Mouse (Mus musculus) embryonic facial prominence, embryonic 14.5 days (tissue): ENCODE data around the gene Mgst3. TPM values are rescaled to one million over a fixed set of nuclear protein-coding genes. Genes with fewer than 3 reads are reported as not detected.
A peak's percentile ranks its signal among the peaks of the same experiment; 100 is the strongest.

Source experiments
- ATAC-seq: fragments of 200-750 bp; cut with Nextera tagmentation; 2 replicates; pipeline ENCODE4 v1.8.0; 2017; ENCODE audit warnings: low read depth, moderate number of reproducible peaks, moderate TSS enrichment
- DNase-seq: peaks from one replicate; pipeline ENCODE4 v3.0.0-alpha.2; 2015; ENCODE audit warnings: low spot score
- H3K27ac ChIP-seq: fragments of 300-500 bp; sonication (generic); replicated peaks from 2 replicates; pipeline ENCODE4 v1.5.1; 2014; ENCODE audit warnings: low read depth, mild to moderate bottlenecking, low read length, moderate library complexity
- H3K27me3 ChIP-seq: fragments of 300-500 bp; sonication (generic); replicated peaks from 2 replicates; pipeline ENCODE4 v1.6.1; 2014; ENCODE audit warnings: low read length; ENCODE audit not compliant: control insufficient read depth, insufficient read depth
- H3K36me3 ChIP-seq: fragments of 300-500 bp; sonication (generic); 2 replicates; pipeline ENCODE4 v1.6.1; 2014; ENCODE audit warnings: low read length, mixed read lengths; ENCODE audit not compliant: control insufficient read depth, insufficient read depth
- H3K4me1 ChIP-seq: fragments of 300-500 bp; sonication (generic); 2 replicates; pipeline ENCODE4 v1.6.1; 2014; ENCODE audit warnings: antibody characterized with exemption, low read length; ENCODE audit not compliant: control insufficient read depth, insufficient read depth
- H3K4me2 ChIP-seq: fragments of 300-500 bp; sonication (generic); 2 replicates; pipeline ENCODE4 v1.6.1; 2014; ENCODE audit warnings: low read depth, mild to moderate bottlenecking, low read length, moderate library complexity, mixed read lengths
- H3K4me3 ChIP-seq: fragments of 300-500 bp; sonication (generic); 2 replicates; pipeline ENCODE4 v1.5.1; 2014; ENCODE audit warnings: low read depth, mild to moderate bottlenecking, low read length
- H3K9ac ChIP-seq: fragments of 300-500 bp; sonication (generic); 2 replicates; pipeline ENCODE4 v1.6.1; 2014; ENCODE audit warnings: low read depth, mild to moderate bottlenecking, low read length, moderate library complexity, mixed read lengths
- H3K9me3 ChIP-seq: fragments of 300-500 bp; sonication (generic); 2 replicates; pipeline ENCODE4 v1.6.1; 2016; ENCODE audit warnings: low read length; ENCODE audit not compliant: control insufficient read depth
- WGBS: fragments of 180-500 bp; shearing (Covaris S2); extraction: QIAGEN DNeasy Blood & Tissue Kit; methylation state at CpG from one replicate; pipeline ENCODE4 v1.1.7; 2014; 5-methylcytosine and 5-hydroxymethylcytosine counted together
- polyA plus RNA-seq: library from polyadenylated mRNA; unstranded; fragments of >200 nt; fragmentation: Nextera tagmentation; extraction: Ambion mirVana; gene quantifications from 2 replicates; pipeline ENCODE4 v1.2.1, GENCODE M21; 2014

The Mgst3 gene
- polyA plus RNA-seq, 1 experiment from 2014 or later, result 86.9 TPM

DNA sequence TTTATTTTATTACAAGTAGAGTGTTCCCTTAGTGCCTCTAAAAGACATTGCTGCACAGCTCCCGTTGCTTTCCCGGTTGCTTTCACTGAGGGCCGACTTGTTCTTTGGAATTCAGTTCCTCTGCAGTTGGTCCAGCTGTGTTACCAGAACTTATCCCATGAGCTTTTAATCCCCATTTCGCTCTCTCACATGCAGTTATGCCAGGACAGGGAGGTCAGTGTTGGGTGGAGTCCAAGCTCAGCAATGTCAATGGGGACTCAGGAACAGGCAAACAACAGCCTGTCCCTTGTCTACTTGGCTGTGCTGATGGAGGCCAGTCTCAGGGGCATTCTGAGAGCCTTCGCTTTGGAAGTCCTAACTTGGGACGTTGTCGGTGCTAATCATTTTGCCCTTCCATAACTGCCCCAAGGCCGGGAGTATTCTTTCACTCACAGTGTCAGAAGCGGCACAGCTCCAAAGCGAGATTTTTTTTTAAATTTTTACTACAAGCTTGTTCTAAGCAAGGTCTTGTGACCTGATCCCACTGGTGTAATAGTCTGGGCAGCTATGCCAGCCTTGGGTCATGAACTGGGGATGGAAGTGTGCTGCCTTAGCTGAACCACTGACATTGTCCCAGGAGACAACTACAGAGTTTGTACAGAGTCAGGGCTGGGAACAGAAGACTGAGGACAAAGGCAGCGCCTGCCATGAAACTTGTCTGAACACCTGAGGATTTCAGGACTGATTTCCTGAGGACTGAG, 29.0 kb upstream of the Mgst3 start:
- Histone ChIP-seq H3K36me3 (no peaks in the 10 kb centered on the region), H3K4me2 (no peak overlapping the region), H3K4me3 (no peak overlapping the region), H3K4me1 (no peaks in the 10 kb centered on the region; the same call in 1 of the 2 replicates), H3K27ac (no peak overlapping the region), H3K27me3 (no peaks in the 10 kb centered on the region), H3K9me3 (no peaks in the 10 kb centered on the region), H3K9ac (no peak overlapping the region)
- peak; percentile 65 for DNase-seq
- WGBS, result 63% methylated on average over 11 of the region's 11 CpGs
- peak; percentile 71; the same call in 1 of the 2 replicates for ATAC-seq

DNA sequence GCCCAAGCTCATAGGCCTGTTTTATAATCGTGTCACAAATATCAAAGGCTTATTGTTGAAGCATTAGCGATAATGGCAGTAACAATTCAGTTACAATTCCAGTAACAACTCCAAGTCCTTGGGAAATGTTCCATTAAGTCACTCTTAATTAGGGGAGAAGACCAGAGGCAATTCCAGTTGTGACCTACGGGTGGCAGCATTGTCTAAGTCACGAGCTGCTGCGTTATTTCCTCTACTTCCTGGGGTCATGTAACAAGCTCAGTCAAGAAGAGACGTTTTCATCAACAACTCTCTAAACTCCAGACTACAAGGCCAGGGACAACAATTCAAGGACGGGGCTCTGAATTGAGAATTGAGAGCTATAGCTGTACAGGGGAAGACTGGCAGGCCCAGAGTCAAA, 21.2 kb upstream of the Mgst3 start:
- H3K9me3 ChIP-seq, result no peaks in the 10 kb centered on the region
- peak; percentile 78 for DNase-seq
- H3K4me2 ChIP-seq, result no peak overlapping the region
- no peaks in the 10 kb centered on the region for H3K36me3 ChIP-seq
- H3K27ac ChIP-seq, result no peak overlapping the region
- peaks cover 8% of the 10 kb centered on the region for H3K27me3 ChIP-seq
- peaks cover 6% of the 10 kb centered on the region; the same call in 1 of the 2 replicates for H3K4me1 ChIP-seq
- 4% methylated on average over 7 of the region's 7 CpGs for WGBS
- no peak overlapping the region for H3K9ac ChIP-seq
- H3K4me3 ChIP-seq, result no peak overlapping the region
- ATAC-seq, result 0 out of 2 replicates have a peak, but pooled peaks have one; percentile 12

DNA sequence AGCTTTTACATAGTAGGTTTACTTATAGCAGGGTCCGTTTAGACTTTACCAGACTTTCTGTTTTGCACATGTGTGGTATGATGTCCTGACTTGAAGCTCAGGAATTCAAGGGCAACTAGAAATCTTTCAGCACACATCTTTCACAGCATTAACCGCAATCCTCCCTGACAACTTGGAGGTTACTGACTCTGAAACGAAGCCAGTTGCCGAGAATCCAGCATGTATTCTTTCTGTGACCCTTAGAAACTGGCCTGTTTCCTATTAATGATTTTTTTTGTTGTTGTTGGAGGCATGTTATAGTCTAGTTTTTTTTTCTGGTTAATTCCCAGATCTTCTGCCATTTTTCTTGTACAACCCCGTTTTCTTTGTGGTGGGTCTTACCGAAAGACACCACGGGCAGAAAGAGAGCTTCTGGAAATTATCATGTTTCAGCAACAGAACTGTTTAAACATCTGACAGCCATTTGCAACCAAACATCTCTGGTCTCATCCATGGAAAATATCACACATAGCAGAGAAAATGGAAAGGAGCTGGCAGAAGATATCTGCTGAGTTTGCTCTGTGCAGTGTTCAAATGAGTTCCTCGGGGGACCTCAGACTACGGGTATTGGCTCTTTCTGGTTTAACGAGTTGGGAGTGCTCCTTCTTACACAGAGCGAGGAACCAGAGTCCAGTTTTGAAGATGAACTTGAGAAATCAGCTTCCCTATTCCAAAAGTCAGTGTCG, 18.5 kb upstream of the Mgst3 start:
- ATAC-seq (peak; percentile 33; the same call in 1 of the 2 replicates), DNase-seq (peak; percentile 79)
- H3K4me3 ChIP-seq, result no peak overlapping the region
- 0 out of 2 replicates have a peak, but pooled peaks cover 3% of the 10 kb centered on the region for H3K9me3 ChIP-seq
- peak overlapping the region; percentile 16; the same call in 1 of the 2 replicates for H3K27ac ChIP-seq
- peaks cover 6% of the 10 kb centered on the region; the same call in 1 of the 2 replicates for H3K4me1 ChIP-seq
- H3K9ac ChIP-seq, result no peak overlapping the region
- H3K4me2 ChIP-seq, result no peak overlapping the region
- WGBS, result 39% methylated on average over 12 of the region's 12 CpGs
- H3K36me3 ChIP-seq, result no peaks in the 10 kb centered on the region
- peaks cover 8% of the 10 kb centered on the region for H3K27me3 ChIP-seq

DNA sequence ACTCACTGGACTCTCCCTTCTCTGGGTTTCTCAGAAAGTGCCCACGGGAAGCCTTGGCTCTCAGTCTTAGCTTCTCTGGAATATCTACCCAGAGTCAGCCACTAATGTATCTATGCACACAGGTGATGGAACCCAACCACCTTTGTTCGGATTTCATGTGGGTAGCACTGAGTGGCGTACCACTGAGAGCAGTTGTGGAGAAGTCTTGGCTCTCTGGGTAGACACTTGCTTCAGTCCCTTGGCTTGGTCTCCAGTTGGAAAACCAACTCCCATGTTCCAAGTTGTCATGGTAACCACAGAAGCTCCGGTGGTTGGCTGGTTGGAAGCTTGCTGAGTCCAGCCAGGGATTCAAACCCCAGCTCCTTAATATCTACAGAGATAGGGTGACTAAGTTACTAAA, 16.0 kb upstream of the Mgst3 start:
- 82% methylated on average over 4 of the region's 4 CpGs for WGBS
- ATAC-seq (no peak), DNase-seq (no peak)
- H3K4me3 ChIP-seq, result no peak overlapping the region
- H3K36me3 ChIP-seq, result no peaks in the 10 kb centered on the region
- H3K9ac ChIP-seq, result no peak overlapping the region
- H3K9me3 ChIP-seq, result 0 out of 2 replicates have a peak, but pooled peaks cover 3% of the 10 kb centered on the region
- H3K27me3 ChIP-seq, result peaks cover 11% of the 10 kb centered on the region
- H3K4me2 ChIP-seq, result no peak overlapping the region
- no peak overlapping the region for H3K27ac ChIP-seq
- peaks cover 6% of the 10 kb centered on the region; the same call in 1 of the 2 replicates for H3K4me1 ChIP-seq

DNA sequence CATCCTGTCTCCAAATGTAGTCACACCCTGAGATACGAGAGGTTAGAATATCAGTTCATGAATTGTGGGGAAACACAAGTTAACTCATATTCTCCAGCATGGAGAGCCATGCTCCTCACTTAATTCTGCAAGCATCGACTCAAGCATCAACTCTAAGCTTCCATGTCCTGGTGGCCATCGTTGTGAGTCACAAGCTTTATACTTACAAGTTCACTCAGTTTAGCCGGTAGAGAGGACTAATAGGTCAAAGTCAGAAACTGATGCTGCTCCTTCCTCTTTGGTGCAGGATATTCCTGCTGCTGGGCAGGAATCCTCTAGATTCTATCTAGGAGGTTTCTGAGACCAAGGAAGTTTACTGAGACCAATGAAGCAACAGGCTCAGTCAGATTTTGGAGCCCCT, 11.6 kb upstream of the Mgst3 start:
- no peaks in the 10 kb centered on the region for H3K4me1 ChIP-seq
- H3K27me3 ChIP-seq, result peaks cover 11% of the 10 kb centered on the region; the same call in 1 of the 2 replicates
- DNase-seq (no peak), ATAC-seq (no peak)
- no peak overlapping the region for H3K9ac ChIP-seq
- H3K9me3 ChIP-seq, result 0 out of 2 replicates have a peak, but pooled peaks cover 3% of the 10 kb centered on the region
- H3K27ac ChIP-seq, result no peak overlapping the region
- no peak overlapping the region for H3K4me3 ChIP-seq
- WGBS, result 80% methylated on average over 4 of the region's 4 CpGs
- no peaks in the 10 kb centered on the region for H3K36me3 ChIP-seq
- H3K4me2 ChIP-seq, result no peak overlapping the region

DNA sequence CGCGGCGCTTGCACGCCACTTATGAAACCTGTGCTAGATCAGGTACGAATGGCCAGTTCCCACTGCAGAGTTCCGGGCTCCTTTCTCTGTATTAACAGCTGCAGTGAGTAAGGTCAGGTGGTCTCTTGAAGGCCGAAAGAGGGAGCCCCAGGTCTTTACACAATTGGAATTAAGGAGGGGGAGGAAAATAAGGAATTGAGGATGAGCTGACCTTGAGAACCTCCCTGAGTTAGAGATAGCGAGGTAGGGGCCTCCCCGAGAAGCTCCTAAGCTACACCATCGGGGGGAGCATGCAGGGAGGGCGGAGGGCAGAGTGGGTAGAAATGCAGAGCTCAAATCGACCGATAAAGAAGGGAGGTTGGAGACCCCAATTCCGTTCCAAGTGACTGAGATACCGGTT, 360 bp downstream of the Mgst3 start:
- H3K4me2 ChIP-seq, result peak overlapping the region; percentile 79
- H3K4me3 ChIP-seq, result peak overlapping the region; percentile 64
- H3K36me3 ChIP-seq, result no peaks in the 10 kb centered on the region
- peak; percentile 31 for DNase-seq
- H3K9ac ChIP-seq, result peak overlapping the region; percentile 77
- H3K4me1 ChIP-seq, result no peaks in the 10 kb centered on the region
- WGBS, result under 1% methylated on average over 15 of the region's 15 CpGs
- 0 out of 2 replicates have a peak, but pooled peaks have one; percentile 9 for ATAC-seq
- H3K27ac ChIP-seq, result 0 out of 2 replicates have a peak overlapping the region, but pooled peaks have one; percentile 23
- H3K9me3 ChIP-seq, result no peaks in the 10 kb centered on the region
- H3K27me3 ChIP-seq, result peaks cover 11% of the 10 kb centered on the region; the same call in 1 of the 2 replicates

DNA sequence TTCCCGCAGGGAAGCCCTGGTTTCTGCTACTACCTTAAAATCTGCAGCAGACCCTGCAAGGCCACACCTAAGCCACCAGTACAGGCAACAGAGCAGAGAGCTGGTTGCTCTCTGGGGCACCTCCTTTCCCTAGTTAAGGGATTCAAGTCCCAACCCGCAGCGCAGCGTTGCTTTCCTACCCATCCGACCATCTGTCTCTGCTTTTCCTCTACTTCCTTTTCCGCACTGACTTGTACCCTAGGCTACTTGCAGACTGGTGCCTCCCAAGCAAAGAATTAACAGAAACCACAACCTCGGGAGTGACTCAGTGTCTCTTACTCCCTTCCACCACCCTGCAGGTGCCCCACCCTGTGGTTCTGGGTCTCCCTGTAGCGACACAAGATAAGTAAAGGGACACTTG, 954 bp downstream of the Mgst3 start:
- H3K9ac ChIP-seq, result peak overlapping the region; percentile 77
- H3K4me3 ChIP-seq, result peak overlapping the region; percentile 64
- H3K9me3 ChIP-seq, result no peaks in the 10 kb centered on the region
- no peaks in the 10 kb centered on the region for H3K36me3 ChIP-seq
- peak overlapping the region; percentile 79 for H3K4me2 ChIP-seq
- ATAC-seq (no peak), DNase-seq (peak; percentile 43)
- WGBS, result 6% methylated on average over 8 of the region's 8 CpGs
- H3K27me3 ChIP-seq, result peaks cover 11% of the 10 kb centered on the region; the same call in 1 of the 2 replicates
- H3K27ac ChIP-seq, result 0 out of 2 replicates have a peak overlapping the region, but pooled peaks have one; percentile 23
- no peaks in the 10 kb centered on the region for H3K4me1 ChIP-seq

DNA sequence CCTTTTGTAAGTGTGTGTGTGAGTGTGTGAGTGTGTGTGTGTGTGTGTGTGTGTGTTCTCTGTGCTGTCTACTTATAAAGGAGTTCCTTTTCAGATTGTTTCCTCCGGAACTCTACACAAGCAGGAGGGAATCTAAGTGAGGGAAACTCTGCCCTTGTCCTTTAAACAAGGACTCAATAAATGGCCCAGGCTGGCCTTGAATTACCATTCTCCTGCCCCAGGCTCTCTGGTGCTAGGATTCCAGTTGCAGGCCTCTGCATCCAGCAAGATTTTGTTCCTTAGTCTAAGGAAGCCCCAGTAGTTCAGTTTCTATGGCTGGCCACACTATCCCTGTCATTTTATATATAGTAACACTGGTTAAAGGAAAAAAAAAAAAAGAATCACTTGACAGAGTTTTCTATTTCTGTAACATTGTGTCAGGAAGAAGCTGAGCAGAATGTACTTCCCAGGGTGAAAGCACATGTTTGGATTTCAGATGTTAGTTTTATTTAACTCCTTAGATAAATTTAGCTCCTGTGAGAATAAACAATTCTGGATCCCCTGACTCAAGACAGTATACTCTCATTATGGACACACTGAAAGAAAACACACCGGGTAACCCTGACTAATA, 1.5 kb downstream of the Mgst3 start:
- Histone ChIP-seq H3K36me3 (no peaks in the 10 kb centered on the region), H3K4me2 (peak overlapping the region; percentile 79), H3K4me3 (peak overlapping the region; percentile 64; the same call in 1 of the 2 replicates), H3K27ac (0 out of 2 replicates have a peak overlapping the region, but pooled peaks have one; percentile 23), H3K9me3 (no peaks in the 10 kb centered on the region), H3K9ac (peak overlapping the region; percentile 77; the same call in 1 of the 2 replicates), H3K27me3 (peaks cover 11% of the 10 kb centered on the region; the same call in 1 of the 2 replicates), H3K4me1 (no peaks in the 10 kb centered on the region)
- no peak for ATAC-seq
- DNase-seq, result no peak
- WGBS, result 46% methylated on average over 2 of the region's 2 CpGs
